Mouse (Mus musculus): ENCODE measurements around the gene Swap70. TPM values are rescaled to one million over a fixed set of nuclear protein-coding genes. Genes with fewer than 3 reads are reported as not detected.
"Not testable (repeated sequence)": the region's sequence is repeated elsewhere in the genome, so short reads cannot be mapped to it uniquely, and the experiment has no call there.

Gene Swap70
- polyA plus RNA-seq, 1 experiment from 2014 or later, result 37.0 TPM

DNA sequence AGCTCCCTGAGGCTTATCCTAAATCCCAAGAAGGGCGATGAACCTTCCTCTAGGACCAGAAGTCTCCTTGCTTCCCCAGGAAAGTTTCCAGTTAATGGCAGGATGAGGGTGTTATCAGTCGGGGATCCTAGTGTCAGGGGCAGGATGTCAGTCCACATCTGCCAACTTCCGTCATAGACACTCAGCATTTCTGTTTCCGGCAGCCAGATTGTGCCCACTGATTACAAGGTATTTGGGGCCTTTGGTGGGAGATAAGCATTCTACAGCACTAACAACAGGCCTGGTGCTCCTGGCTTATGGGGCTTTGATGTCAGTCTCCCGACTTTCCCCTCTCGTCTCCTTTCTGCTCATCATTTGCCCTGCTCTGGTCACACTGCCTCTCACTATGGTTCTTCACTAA, 12.1 kb upstream of the Swap70 start:
- Histone ChIP-seq H3K4me1 (replicated peaks) (no peaks in the 10 kb centered on the region), H3K9ac (replicated peaks) (no peak overlapping the region), H3K4me3 (replicated peaks) (no peak overlapping the region), H3K27me3 (no peaks in the 10 kb centered on the region), H3K9me3 (peaks cover 20% of the 10 kb centered on the region; the same call in 1 of the 2 replicates), H3K36me3 (no peaks in the 10 kb centered on the region), H3K4me2 (no peak overlapping the region), H3K27ac (no peak overlapping the region)
- WGBS, result 70% methylated on average over 6 of the region's 6 CpGs
- no peak for ATAC-seq (ENCODE audit: insufficient number of reproducible peaks, insufficient read depth, low FRiP score, low TSS enrichment, low read depth)

DNA sequence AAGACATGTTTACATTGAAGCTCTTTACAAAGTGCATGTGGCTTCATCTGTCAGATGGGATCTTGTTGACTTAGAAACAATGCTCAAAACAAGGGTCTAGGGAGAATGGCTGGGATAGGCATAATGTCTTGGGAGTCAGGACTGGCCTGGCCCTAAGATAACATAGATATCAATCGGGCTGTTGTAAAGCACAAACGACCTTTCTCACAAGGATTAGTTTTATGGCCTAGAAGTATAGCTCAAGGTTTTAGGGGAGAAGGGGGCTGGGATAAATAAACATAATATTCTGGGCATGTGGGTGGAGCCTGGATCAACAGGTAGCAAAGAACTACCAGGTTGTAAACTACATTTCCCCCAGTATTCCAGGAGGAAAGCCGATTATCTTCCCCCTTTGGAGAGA, 10.5 kb upstream of the Swap70 start:
- Histone ChIP-seq H3K4me3 (replicated peaks) (no peak overlapping the region), H3K4me2 (no peak overlapping the region), H3K9me3 (peaks cover 12% of the 10 kb centered on the region; the same call in 1 of the 2 replicates), H3K36me3 (no peaks in the 10 kb centered on the region), H3K9ac (replicated peaks) (no peak overlapping the region), H3K27me3 (no peaks in the 10 kb centered on the region), H3K4me1 (replicated peaks) (no peaks in the 10 kb centered on the region), H3K27ac (no peak overlapping the region)
- no peak for ATAC-seq (ENCODE audit: insufficient number of reproducible peaks, insufficient read depth, low FRiP score, low TSS enrichment, low read depth)
- WGBS, result 63% methylated on average over 3 of the region's 3 CpGs

DNA sequence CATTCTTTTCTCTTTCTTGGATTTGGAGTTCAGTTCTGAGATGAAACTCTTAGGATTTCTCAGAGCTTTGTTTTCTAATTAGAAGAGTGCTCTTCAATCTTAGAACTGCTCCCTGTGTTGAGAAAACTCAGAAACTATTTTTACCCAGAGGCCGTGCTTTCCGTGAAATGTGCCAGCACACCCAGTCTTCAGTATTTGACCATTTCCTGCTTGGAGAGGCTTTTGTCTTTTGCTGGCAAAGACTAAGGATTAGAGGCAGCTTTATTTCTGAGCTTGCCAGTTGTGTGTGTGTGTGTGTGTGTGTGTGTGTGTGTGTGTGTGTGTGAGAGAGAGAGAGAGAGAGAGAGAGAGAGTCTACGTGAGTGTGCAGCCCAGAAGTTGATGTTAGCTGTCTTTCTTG, 6.6 kb upstream of the Swap70 start:
- Histone ChIP-seq H3K9me3 (no peaks in the 10 kb centered on the region), H3K36me3 (no peaks in the 10 kb centered on the region), H3K9ac (replicated peaks) (no peak overlapping the region), H3K4me3 (replicated peaks) (no peak overlapping the region), H3K4me2 (no peak overlapping the region), H3K27ac (no peak overlapping the region), H3K4me1 (replicated peaks) (no peaks in the 10 kb centered on the region), H3K27me3 (no peaks in the 10 kb centered on the region)
- ATAC-seq (ENCODE audit: insufficient number of reproducible peaks, insufficient read depth, low FRiP score, low TSS enrichment, low read depth), result no peak
- 78% methylated on average over 3 of the region's 3 CpGs for WGBS

DNA sequence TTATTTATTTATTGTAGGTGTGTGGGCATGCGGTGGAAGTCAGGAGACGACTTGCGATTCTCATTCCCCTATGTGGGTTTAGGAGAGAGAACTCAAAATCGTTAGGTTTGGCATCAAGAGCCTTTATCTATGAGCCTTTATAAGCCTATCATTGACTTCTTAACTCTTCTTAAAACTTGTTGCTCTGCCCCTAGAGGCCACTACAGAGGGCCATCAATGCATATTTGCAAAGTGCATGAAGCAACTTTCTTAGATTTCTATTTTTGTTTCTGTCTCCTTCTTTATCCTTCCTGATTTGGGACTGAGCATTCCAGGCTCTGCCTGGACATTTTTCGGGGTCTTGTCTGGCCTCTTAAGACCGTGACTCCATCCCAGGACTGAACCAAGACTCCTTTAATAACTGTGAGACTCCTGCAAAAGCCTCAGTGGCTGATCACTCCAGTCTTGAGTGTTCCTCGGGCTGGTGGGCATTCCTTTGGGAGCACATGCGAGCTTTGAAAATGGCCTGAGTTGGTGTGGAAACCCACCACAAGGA, 393 bp upstream of the Swap70 start:
- no peak for ATAC-seq (ENCODE audit: insufficient number of reproducible peaks, insufficient read depth, low FRiP score, low TSS enrichment, low read depth)
- Histone ChIP-seq H3K4me3 (replicated peaks) (peak overlapping the region; percentile 89), H3K27ac (peak overlapping the region; percentile 97), H3K9me3 (no peaks in the 10 kb centered on the region), H3K4me2 (peak overlapping the region; percentile 64), H3K36me3 (peaks cover 6% of the 10 kb centered on the region), H3K9ac (replicated peaks) (peak overlapping the region; percentile 93), H3K27me3 (no peaks in the 10 kb centered on the region), H3K4me1 (replicated peaks) (peaks cover 14% of the 10 kb centered on the region)
- 22% methylated on average over 8 of the region's 8 CpGs for WGBS

DNA sequence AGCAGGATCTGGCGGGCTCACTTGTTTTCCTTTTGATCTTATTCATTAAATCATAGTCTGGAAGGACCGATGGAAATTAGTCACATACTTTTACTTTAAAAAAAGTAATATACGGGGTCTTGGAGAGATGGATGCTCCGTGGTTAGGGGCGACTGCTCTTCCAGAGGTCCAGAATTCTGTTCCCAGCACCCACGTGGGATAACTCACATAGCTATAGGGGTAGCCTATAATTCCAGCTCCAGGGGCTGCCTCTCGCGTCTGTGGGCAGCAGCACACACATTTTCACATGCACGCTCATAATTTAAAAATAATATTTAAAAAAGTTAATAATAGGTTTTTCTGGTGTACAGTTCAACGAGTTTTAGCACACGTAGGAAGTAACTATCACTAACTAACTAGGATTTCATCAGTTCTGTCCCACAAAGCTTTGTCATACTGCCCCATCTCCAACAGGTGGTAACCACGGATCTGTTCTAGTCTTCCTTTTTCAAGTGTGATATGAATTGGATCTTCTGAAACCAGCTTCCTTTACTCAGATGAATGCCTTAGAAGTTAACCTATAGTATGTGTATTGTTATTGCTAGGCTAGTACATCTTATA, 1.2 kb downstream of the Swap70 start:
- Histone ChIP-seq H3K27ac (0 out of 2 replicates have a peak overlapping the region, but pooled peaks have one; percentile 3), H3K36me3 (peaks cover 15% of the 10 kb centered on the region), H3K4me2 (peak overlapping the region; percentile 64), H3K27me3 (no peaks in the 10 kb centered on the region), H3K9ac (replicated peaks) (0 out of 2 replicates have a peak overlapping the region, but pooled peaks have one; percentile 18), H3K4me1 (replicated peaks) (peaks cover 14% of the 10 kb centered on the region), H3K4me3 (replicated peaks) (peak overlapping the region; percentile 89), H3K9me3 (no peaks in the 10 kb centered on the region)
- no peak for ATAC-seq (ENCODE audit: insufficient number of reproducible peaks, insufficient read depth, low FRiP score, low TSS enrichment, low read depth)
- 18% methylated on average over 12 of the region's 12 CpGs for WGBS

GRCm38 (mm10) chr7:110223727-110224510, 2.4 kb downstream of the Swap70 start:
- no peak overlapping the region for H3K27ac ChIP-seq
- WGBS, result 90% methylated on average over 2 of the region's 2 CpGs
- peak overlapping the region; percentile 13; the same call in 1 of the 2 replicates for H3K4me2 ChIP-seq
- H3K9ac ChIP-seq (replicated peaks), result no peak overlapping the region
- H3K9me3 ChIP-seq, result no peaks in the 10 kb centered on the region
- H3K4me1 ChIP-seq (replicated peaks), result peaks cover 14% of the 10 kb centered on the region
- ATAC-seq (ENCODE audit: insufficient number of reproducible peaks, insufficient read depth, low FRiP score, low TSS enrichment, low read depth), result no peak
- H3K27me3 ChIP-seq, result no peaks in the 10 kb centered on the region
- H3K4me3 ChIP-seq (replicated peaks), result no peak overlapping the region
- H3K36me3 ChIP-seq, result peaks cover 15% of the 10 kb centered on the region

- no peak for ATAC-seq (ENCODE audit: insufficient number of reproducible peaks, insufficient read depth, low FRiP score, low TSS enrichment, low read depth)
- H3K27ac ChIP-seq, result no peak overlapping the region
- no peak overlapping the region for H3K9ac ChIP-seq (replicated peaks)
- no peaks in the 10 kb centered on the region for H3K27me3 ChIP-seq
- no peaks in the 10 kb centered on the region for H3K9me3 ChIP-seq
- peaks cover 15% of the 10 kb centered on the region for H3K36me3 ChIP-seq
- H3K4me3 ChIP-seq (replicated peaks), result no peak overlapping the region
- no peak overlapping the region for H3K4me2 ChIP-seq
- WGBS, result 90% methylated on average over 5 of the region's 5 CpGs
- peaks cover 14% of the 10 kb centered on the region for H3K4me1 ChIP-seq (replicated peaks)
These were observed 5.0 kb downstream of the Swap70 start for GRCm38 (mm10) chr7:110226484-110226883.

DNA sequence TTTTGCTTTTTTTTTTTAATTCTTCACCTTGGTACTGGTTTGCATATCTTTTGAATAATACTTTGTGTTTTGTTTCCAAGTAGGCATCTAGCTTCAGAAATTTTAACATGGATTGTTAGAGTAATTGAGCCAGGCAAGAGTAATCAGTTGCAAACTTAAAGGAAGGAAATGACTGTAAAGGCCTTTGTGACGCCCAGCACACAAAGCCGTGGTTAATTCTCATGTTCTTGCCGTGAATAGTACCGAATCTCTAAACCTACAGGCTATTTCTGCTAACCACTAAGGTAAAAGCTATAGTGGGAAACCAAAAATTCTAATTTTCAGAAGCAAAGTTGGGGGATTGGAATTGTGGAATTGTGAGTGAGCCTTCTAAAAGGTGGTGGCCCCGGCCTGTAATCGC, 8.5 kb downstream of the Swap70 start:
- WGBS, result 68% methylated on average over 6 of the region's 6 CpGs
- H3K9ac ChIP-seq (replicated peaks), result no peak overlapping the region
- no peak for ATAC-seq (ENCODE audit: insufficient number of reproducible peaks, insufficient read depth, low FRiP score, low TSS enrichment, low read depth)
- H3K27ac ChIP-seq, result peak overlapping the region; percentile 23; the same call in 1 of the 2 replicates
- peaks cover 23% of the 10 kb centered on the region for H3K36me3 ChIP-seq
- no peaks in the 10 kb centered on the region for H3K9me3 ChIP-seq
- no peak overlapping the region for H3K4me2 ChIP-seq
- no peaks in the 10 kb centered on the region for H3K27me3 ChIP-seq
- H3K4me1 ChIP-seq (replicated peaks), result no peaks in the 10 kb centered on the region
- H3K4me3 ChIP-seq (replicated peaks), result no peak overlapping the region

DNA sequence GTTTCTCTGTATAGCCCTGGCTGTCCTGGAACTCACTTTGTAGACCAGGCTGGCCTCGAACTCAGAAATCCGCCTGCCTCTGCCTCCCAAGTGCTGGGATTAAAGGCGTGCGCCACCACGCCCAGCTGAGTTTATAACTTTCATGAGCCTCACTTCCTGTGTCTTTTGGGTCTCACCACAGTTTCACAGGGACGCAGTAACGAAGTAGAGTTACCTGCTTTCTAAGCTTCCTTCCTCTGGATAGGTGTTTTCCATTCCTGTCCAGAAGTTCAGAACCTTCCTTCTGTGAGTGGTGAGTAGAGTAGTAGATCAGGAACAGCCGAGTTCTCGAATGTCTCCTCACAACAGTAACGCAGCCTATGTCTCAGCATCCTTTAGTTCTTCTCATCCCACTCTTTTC, 9.6 kb downstream of the Swap70 start:
- not testable (repeated sequence) for ATAC-seq (ENCODE audit: insufficient number of reproducible peaks, insufficient read depth, low FRiP score, low TSS enrichment, low read depth); H3K27me3 ChIP-seq; H3K9me3 ChIP-seq; H3K4me3 ChIP-seq (replicated peaks); H3K27ac ChIP-seq; H3K4me1 ChIP-seq (replicated peaks); H3K9ac ChIP-seq (replicated peaks); H3K4me2 ChIP-seq
- 94% methylated on average over 10 of the region's 10 CpGs for WGBS
- peaks cover 17% of the 10 kb centered on the region for H3K36me3 ChIP-seq

- Histone ChIP-seq H3K27me3 (no peaks in the 10 kb centered on the region), H3K4me1 (replicated peaks) (peaks cover 12% of the 10 kb centered on the region), H3K4me3 (replicated peaks) (no peak overlapping the region), H3K36me3 (peaks cover 8% of the 10 kb centered on the region; the same call in 1 of the 2 replicates), H3K4me2 (no peak overlapping the region), H3K9me3 (no peaks in the 10 kb centered on the region), H3K27ac (no peak overlapping the region), H3K9ac (replicated peaks) (no peak overlapping the region)
- ATAC-seq (ENCODE audit: insufficient number of reproducible peaks, insufficient read depth, low FRiP score, low TSS enrichment, low read depth), result no peak
- 82% methylated on average over 4 of the region's 4 CpGs for WGBS
These were observed 14.6 kb downstream of the Swap70 start for GRCm38 (mm10) chr7:110236085-110236484.

DNA sequence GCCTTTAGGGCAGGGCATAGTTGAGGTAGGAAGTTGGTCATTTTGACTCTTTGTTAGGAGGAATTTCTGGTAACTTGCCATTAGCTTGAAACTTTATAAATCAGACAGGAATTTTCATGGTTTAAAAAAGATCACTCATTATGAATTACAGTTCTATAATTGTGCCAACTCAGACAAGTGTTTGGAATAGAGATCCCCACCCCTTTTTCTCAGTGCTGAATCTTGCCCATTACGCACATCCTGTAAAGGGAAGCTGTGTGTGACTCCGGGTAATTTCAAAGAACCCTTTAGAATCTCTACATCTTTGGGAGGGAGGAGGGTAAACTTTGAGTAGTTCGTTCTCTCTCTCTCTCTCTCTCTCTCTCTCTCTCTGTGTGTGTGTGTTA, 15.9 kb downstream of the Swap70 start:
- Histone ChIP-seq H3K4me3 (replicated peaks) (no peak overlapping the region), H3K36me3 (peaks cover 8% of the 10 kb centered on the region; the same call in 1 of the 2 replicates), H3K27me3 (no peaks in the 10 kb centered on the region), H3K27ac (no peak overlapping the region), H3K4me2 (no peak overlapping the region), H3K9ac (replicated peaks) (no peak overlapping the region), H3K9me3 (no peaks in the 10 kb centered on the region), H3K4me1 (replicated peaks) (peaks cover 12% of the 10 kb centered on the region)
- 38% methylated on average over 3 of the region's 3 CpGs for WGBS
- no peak for ATAC-seq (ENCODE audit: insufficient number of reproducible peaks, insufficient read depth, low FRiP score, low TSS enrichment, low read depth)
